Mouse (Mus musculus) testis, adult 2 months (tissue): ENCODE measurements at regions not wholly inside any gene's neighbourhood (a gene's known extent, or its start where the extent isn't known, plus 50 kb on each side); places are given as distances from the start of the nearest gene placed in this dataset.
"Not testable (repeated sequence)": the region's sequence is repeated elsewhere in the genome, so short reads cannot be mapped to it uniquely, and the experiment has no call there.

ENCODE experiments used
- H3K27ac ChIP-seq: fragments of 200-500 bp; 2 replicates; pipeline ENCODE4 v1.5.1; 2012; ENCODE audit warnings: low read depth, low read length; ENCODE audit not compliant: control insufficient read depth, insufficient read depth
- H3K27me3 ChIP-seq: fragments of 200-500 bp; 2 replicates; pipeline ENCODE4 v1.6.1; 2012; ENCODE audit warnings: mild to moderate bottlenecking, low read length, moderate library complexity; ENCODE audit not compliant: control insufficient read depth, insufficient read depth
- H3K36me3 ChIP-seq: fragments of 200-500 bp; 2 replicates; pipeline ENCODE4 v1.6.1; 2012; ENCODE audit warnings: mild to moderate bottlenecking, low read length; ENCODE audit not compliant: control insufficient read depth, insufficient read depth
- H3K4me1 ChIP-seq: fragments of 200-500 bp; 2 replicates; pipeline ENCODE4 v1.6.1; 2012; ENCODE audit warnings: low read length; ENCODE audit not compliant: control insufficient read depth, insufficient read depth
- H3K4me3 ChIP-seq: fragments of 200-500 bp; 2 replicates; pipeline ENCODE4 v1.5.1; 2012; ENCODE audit warnings: low read depth, mild to moderate bottlenecking, low read length, moderate library complexity, mixed read lengths; ENCODE audit not compliant: control insufficient read depth
- CTCF ChIP-seq: fragments of 200-500 bp; IDR thresholded peaks from 2 replicates; pipeline ENCODE4 v1.5.1; 2012; ENCODE audit warnings: low read depth, mild to moderate bottlenecking, inconsistent platforms, low read length, moderate library complexity; ENCODE audit not compliant: control insufficient read depth, insufficient read depth, insufficient replicate concordance
- POLR2A ChIP-seq: fragments of 200-500 bp; IDR thresholded peaks from 2 replicates; pipeline ENCODE4 v1.6.1; 2012; ENCODE audit warnings: low read depth, mild to moderate bottlenecking, inconsistent platforms, low read length, moderate library complexity; ENCODE audit not compliant: control insufficient read depth

GRCm38 (mm10) chr17:52351293-52351692 lies 251.2 kb upstream of the Kcnh8 start:
- Histone ChIP-seq H3K27ac (no peak overlapping the region), H3K4me1 (no peaks in the 10 kb centered on the region), H3K4me3 (no peak overlapping the region), H3K27me3 (no peaks in the 10 kb centered on the region), H3K36me3 (no peaks in the 10 kb centered on the region)
- TF ChIP-seq CTCF: no peak
- no peak for TF ChIP-seq POLR2A

DNA sequence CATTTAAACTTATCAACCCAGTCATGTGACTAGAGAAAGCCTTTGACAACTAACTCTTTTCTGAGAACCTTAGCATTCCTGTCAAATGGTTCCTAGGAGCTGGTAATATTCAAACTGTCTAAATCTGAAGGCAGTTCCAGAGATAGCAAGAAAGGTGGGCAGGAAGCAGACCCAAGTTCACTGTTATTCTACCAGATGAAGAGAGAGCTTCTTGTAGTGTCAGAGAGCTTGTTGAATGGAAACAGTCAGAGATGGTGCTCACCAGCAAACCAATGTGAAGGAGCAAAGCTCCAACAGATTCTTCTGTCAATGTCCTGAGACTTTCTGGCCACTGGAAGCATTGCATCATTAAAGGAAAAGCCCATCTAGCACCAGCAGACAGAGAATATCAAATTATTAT lies 251.8 kb upstream of the Kcnh8 start:
- H3K27ac ChIP-seq: no peak overlapping the region
- TF ChIP-seq POLR2A: no peak
- TF ChIP-seq CTCF: no peak
- no peak overlapping the region for H3K4me3 ChIP-seq
- H3K4me1 ChIP-seq: no peaks in the 10 kb centered on the region
- H3K27me3 ChIP-seq: no peaks in the 10 kb centered on the region
- H3K36me3 ChIP-seq: no peaks in the 10 kb centered on the region

GRCm38 (mm10) chr17:52349872-52350271 lies 252.6 kb upstream of the Kcnh8 start:
- Histone ChIP-seq H3K27me3 (no peaks in the 10 kb centered on the region), H3K4me1 (no peaks in the 10 kb centered on the region), H3K36me3 (no peaks in the 10 kb centered on the region), H3K4me3 (no peak overlapping the region), H3K27ac (no peak overlapping the region)
- no peak for TF ChIP-seq POLR2A

DNA sequence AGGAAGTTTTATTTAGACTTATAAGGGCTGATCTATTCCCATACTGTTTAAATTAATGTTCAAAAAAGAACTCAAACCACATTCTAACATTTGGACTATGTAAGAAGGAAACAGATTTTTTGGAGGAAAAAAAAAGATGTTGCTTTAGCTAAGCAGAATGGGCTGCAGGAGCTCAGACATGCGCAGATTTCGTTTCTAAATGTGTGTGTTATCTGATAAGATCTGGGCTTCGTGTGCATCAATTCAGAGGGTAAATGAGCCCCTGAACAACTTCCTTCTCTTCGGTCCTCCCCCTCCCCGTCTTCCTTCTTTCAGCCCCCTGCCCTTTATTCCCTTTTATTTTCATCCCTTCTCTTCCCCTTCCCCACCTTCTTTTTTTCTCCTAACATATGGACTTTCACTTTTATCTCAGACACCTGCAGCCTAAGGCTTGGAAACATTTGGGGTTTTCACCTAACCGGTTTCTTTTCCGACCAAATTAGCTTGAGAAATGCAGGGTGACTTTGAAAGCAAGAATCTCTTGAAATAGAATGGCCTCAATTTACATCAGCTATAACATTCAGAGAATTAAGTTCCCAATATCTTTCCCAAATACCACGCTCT lies 253.9 kb upstream of the Kcnh8 start:
- Histone ChIP-seq H3K4me1 (no peaks in the 10 kb centered on the region), H3K27ac (no peak overlapping the region), H3K27me3 (no peaks in the 10 kb centered on the region), H3K36me3 (no peaks in the 10 kb centered on the region), H3K4me3 (no peak overlapping the region)
- no peak for TF ChIP-seq CTCF
- no peak for TF ChIP-seq POLR2A

DNA sequence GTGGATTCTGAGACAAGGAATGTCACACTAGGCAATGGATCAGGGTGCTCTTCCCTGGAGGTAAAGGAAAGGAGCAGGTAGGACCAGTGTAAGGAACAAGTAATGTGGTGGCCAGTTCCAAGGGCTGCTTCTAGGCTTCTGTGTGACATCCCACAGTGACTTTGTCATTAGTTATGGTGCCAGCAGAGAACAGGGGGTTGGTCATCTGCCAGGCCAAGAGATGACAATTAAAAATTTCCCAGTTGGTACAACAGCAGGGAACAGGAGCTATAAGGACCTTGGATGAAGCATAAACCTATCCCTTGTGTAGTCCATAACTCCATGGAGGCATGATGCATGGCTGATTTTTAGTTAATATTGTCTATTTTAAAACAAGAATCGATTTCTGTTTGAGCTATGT lies 281.9 kb upstream of the Kcnh8 start:
- Histone ChIP-seq H3K4me3 (no peak overlapping the region), H3K36me3 (no peaks in the 10 kb centered on the region), H3K27ac (no peak overlapping the region), H3K4me1 (no peaks in the 10 kb centered on the region), H3K27me3 (no peaks in the 10 kb centered on the region)
- TF ChIP-seq POLR2A (no peak), CTCF (no peak)

GRCm38 (mm10) chr17:52316976-52317375 lies 285.5 kb upstream of the Kcnh8 start:
- TF ChIP-seq POLR2A (no peak), CTCF (no peak)
- Histone ChIP-seq H3K4me3 (no peak overlapping the region), H3K4me1 (no peaks in the 10 kb centered on the region), H3K27me3 (no peaks in the 10 kb centered on the region), H3K36me3 (no peaks in the 10 kb centered on the region), H3K27ac (no peak overlapping the region)

GRCm38 (mm10) chr17:52315879-52316278 lies 286.6 kb upstream of the Kcnh8 start:
- H3K27me3 ChIP-seq: no peaks in the 10 kb centered on the region
- TF ChIP-seq CTCF (no peak), POLR2A (no peak)
- H3K4me1 ChIP-seq: no peaks in the 10 kb centered on the region
- no peak overlapping the region for H3K27ac ChIP-seq
- no peak overlapping the region for H3K4me3 ChIP-seq
- H3K36me3 ChIP-seq: no peaks in the 10 kb centered on the region

DNA sequence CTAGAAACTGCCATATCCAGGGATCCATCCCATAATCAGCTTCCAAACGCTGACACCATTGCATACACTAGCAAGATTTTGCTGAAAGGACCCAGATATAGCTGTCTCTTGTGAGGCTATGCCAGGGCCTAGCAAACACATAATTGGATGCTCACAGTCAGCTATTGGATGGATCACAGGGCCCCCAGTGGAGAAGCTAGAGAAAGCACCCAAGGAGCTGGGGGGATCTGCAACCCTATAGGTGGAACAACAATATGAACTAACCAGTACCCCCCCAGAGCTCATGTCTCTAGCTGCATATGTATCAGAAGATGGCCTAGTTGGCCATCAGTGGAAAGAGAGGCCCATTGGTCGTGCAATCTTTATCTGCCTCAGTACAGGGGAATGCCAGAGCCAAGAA lies 287.1 kb upstream of the Kcnh8 start:
- H3K4me1 ChIP-seq, H3K36me3 ChIP-seq, H3K27ac ChIP-seq, H3K4me3 ChIP-seq, H3K27me3 ChIP-seq: not testable (repeated sequence)
